Mouse (Mus musculus): ENCODE measurements at regions not wholly inside any gene's neighbourhood (a gene's known extent, or its start where the extent isn't known, plus 50 kb on each side); places are given as distances from the start of the nearest gene placed in this dataset.
A peak's percentile ranks its signal among the peaks of the same experiment; 100 is the strongest.

DNA sequence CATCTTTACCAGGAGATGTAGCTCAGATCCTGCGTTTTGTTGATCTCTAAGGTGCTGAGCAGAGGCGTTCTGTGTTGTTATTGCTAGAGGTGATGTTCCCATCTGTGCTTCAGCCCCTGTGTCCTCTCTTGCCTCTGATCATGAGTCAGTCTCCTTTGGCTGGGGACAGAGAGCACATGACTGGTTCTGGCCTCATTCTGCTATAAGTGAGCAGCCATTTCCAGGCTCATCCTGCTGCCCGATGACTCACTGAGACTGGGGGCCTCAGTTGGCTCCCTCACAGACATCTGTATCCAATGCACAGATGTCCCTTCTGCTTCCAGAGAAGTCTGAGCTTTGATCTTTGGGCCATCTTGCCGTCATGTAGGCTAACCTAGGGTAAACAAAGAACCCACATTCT is 194.9 kb upstream of the Gm21798 start:
- no peak for DNase-seq

DNA sequence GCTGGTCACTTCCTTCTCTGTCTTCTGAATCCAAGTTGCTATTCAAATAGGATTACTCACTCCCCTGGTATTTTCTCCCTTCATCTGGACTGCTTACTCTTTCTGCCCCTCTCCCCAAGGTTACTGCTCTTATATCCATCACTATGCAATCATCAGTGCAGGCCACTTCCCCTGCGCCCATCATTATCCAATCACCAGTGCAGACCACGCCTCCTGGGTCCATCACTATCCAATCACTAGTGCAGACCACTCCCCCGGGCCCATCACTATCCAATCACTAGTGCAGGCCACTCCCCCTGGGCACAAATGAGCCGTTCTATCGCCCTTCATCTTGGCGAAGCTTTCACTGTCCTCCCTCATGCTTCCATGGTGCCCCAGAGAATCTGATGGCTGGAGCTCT is 191.1 kb upstream of the Gm21798 start:
- no peak for DNase-seq

DNA sequence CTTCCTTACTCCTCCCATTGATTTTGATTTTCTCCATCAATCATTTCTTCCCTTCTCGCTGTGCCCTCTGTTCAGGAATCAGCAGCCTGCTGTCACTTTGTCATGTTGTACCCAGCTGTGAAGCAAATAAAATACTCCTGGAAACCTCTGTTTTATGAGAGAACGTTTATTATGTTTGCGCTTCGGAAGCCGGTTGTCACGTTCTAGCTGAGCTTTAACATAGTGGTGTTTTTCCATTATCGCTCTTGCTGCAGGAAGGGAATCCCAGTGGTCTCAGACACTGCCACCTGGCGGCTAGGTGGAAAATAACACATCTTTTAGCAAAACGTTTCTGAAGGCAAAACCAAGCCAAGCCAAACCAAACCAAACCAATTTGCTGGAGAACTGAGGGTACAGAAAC is 190.2 kb upstream of the Gm21798 start:
- peak; percentile 82 for DNase-seq

Data from kidney, postnatal 10 days (tissue).